Mouse (Mus musculus) kidney, embryonic 14.5 days (tissue): ENCODE data around the gene Irak4. TPM values are rescaled to one million over a fixed set of nuclear protein-coding genes. Genes with fewer than 3 reads are reported as not detected.

Source experiments
- ATAC-seq: fragments of 200-750 bp; cut with Nextera tagmentation; 2 replicates; pipeline ENCODE4 v1.8.0; 2017; ENCODE audit warnings: moderate number of reproducible peaks, mild to moderate bottlenecking, moderate TSS enrichment, moderate library complexity; ENCODE audit not compliant: low FRiP score, low TSS enrichment
- H3K27ac ChIP-seq: fragments of 300-500 bp; sonication (generic); 2 replicates; pipeline ENCODE4 v1.5.1; 2014; ENCODE audit warnings: low read depth, mild to moderate bottlenecking, low read length, moderate library complexity, mixed read lengths
- H3K27me3 ChIP-seq: fragments of 300-500 bp; sonication (generic); 2 replicates; pipeline ENCODE4 v1.6.1; 2014; ENCODE audit warnings: mild to moderate bottlenecking, low read length; ENCODE audit not compliant: control insufficient read depth, insufficient read depth
- H3K36me3 ChIP-seq: fragments of 300-500 bp; sonication (generic); 2 replicates; pipeline ENCODE4 v1.6.1; 2014; ENCODE audit warnings: low read length, mixed read lengths; ENCODE audit not compliant: control insufficient read depth, insufficient read depth
- H3K4me1 ChIP-seq: fragments of 300-500 bp; sonication (generic); 2 replicates; pipeline ENCODE4 v1.6.1; 2014; ENCODE audit warnings: low read length, mixed read lengths; ENCODE audit not compliant: control insufficient read depth, insufficient read depth
- H3K4me2 ChIP-seq: fragments of 300-500 bp; sonication (generic); replicated peaks from 2 replicates; pipeline ENCODE4 v1.6.1; 2014; ENCODE audit warnings: low read depth, mild to moderate bottlenecking, low read length
- H3K4me3 ChIP-seq: fragments of 300-500 bp; sonication (generic); 2 replicates; pipeline ENCODE4 v1.5.1; 2014; ENCODE audit warnings: mild to moderate bottlenecking, low read length
- H3K9ac ChIP-seq: fragments of 300-500 bp; sonication (generic); 2 replicates; pipeline ENCODE4 v1.6.1; 2014; ENCODE audit warnings: low read depth, mild to moderate bottlenecking, low read length, moderate library complexity
- H3K9me3 ChIP-seq: fragments of 300-500 bp; sonication (generic); 2 replicates; pipeline ENCODE4 v1.6.1; 2016; ENCODE audit warnings: low read length; ENCODE audit not compliant: control insufficient read depth
- WGBS: fragments of 180-500 bp; shearing (Covaris S2); extraction: QIAGEN DNeasy Blood & Tissue Kit; methylation state at CpG from one replicate; pipeline ENCODE4 v1.1.7; 2014; 5-methylcytosine and 5-hydroxymethylcytosine counted together
- polyA plus RNA-seq: library from polyadenylated mRNA; unstranded; fragments of >200 nt; fragmentation: Nextera tagmentation; extraction: Ambion mirVana; gene quantifications from 2 replicates; pipeline ENCODE4 v1.2.1, GENCODE M21; 2014

The Irak4 gene
- polyA plus RNA-seq, result 5.5 and 10.4 TPM in 2 replicates

DNA sequence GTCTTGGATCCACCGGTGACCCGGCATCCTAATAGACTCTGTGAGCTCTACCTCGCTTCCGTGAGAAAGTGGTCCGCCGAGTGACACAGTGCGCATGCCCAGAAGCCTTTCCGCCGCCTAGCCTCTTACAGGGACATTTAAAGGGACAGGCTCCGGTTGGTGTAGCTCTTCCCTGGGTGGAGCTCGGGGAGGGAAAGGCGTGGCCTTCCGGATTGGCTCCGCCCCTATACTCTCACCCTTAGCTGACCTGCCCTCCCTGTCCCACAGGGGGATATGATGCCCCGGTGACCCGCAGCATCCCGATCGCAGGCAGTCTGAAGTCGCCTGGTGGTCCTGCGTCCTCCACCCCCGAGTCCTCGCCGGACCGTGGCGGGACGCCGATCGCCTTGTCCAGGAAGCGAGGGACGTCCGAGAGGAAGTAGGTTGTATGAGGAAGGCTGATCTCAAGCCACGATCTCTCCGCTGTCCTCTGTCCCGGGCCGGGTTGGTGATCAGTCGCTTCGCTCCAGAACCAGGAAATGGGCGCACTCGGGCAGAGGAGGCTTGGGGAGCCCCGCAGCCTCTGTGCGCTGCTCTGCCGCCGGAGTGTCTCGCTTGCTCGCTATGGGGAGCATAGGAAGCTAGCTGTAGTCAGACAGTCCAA is at the start of gene Irak4, which contains the start of gene Pus7l:
Gene Irak4, plus strand, starts transcription at position 235 of the 643 bp plus-strand sequence.
Gene Pus7l, minus strand, starts transcription at position 139 of the 643 bp plus-strand sequence.
- ATAC-seq, result peak; percentile 99
- peak within 1 kb of the TSS; percentile 85 for H3K27ac ChIP-seq
- H3K27me3 ChIP-seq, result no peaks in the 10 kb centered on the region
- H3K4me2 ChIP-seq, result peak within 1 kb of the TSS; percentile 72
- no peaks in the 10 kb centered on the region for H3K9me3 ChIP-seq
- no peaks in the 10 kb centered on the region for H3K36me3 ChIP-seq
- peak within 1 kb of the TSS; percentile 74 for H3K4me3 ChIP-seq
- H3K4me1 ChIP-seq, result 0 out of 2 replicates have a peak, but pooled peaks cover 2% of the 10 kb centered on the region
- peak within 1 kb of the TSS; percentile 76 for H3K9ac ChIP-seq
- WGBS, result under 1% methylated on average over 45 of the region's 45 CpGs

DNA sequence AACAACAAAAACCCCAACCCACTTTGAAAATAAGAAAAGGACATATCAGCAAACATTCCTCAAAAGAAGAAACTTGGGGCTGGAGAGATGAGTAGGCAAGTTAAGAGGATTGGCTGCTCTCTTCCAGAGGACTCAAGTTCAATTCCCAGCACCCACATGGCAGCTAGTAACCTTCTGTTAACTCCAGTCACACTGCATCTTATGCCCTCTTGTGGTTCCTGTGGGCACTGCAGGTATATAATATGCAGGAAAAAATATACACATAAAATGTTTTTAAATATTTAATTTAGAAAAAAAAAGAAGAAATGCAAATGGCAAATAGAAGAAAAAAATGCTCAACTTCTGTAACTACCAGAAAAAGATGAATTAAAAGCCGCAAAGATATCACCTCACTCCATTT is 49.0 kb upstream of the Irak4 start:
- no peaks in the 10 kb centered on the region for H3K27me3 ChIP-seq
- no peaks in the 10 kb centered on the region for H3K36me3 ChIP-seq
- H3K27ac ChIP-seq, result no peak overlapping the region
- no peak overlapping the region for H3K9ac ChIP-seq
- WGBS, result 98% methylated on average over 1 of the region's 1 CpGs
- H3K4me3 ChIP-seq, result no peak overlapping the region
- no peak overlapping the region for H3K4me2 ChIP-seq
- ATAC-seq, result no peak
- H3K9me3 ChIP-seq, result 0 out of 2 replicates have a peak, but pooled peaks cover 2% of the 10 kb centered on the region
- no peaks in the 10 kb centered on the region for H3K4me1 ChIP-seq

DNA sequence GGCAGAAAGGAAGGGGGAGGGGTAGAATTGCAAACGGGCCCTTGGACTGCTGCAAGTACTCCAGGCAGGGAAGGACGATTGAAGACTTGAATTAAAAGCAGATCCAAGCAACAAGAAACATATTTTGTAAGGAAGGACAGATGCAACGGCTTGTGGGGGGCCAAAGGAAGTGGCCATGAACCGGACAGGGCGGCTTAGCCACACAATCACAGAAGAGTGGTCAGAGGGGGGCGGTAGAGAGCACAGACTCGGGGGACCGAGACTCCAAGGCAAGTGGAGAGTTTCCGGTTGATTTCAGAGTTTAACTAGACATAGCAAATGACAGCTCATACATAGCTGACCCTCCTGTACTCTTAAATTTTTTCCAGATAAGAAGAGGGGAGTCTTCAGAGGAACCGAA is 47.5 kb upstream of the Irak4 start:
- no peaks in the 10 kb centered on the region for H3K4me1 ChIP-seq
- no peaks in the 10 kb centered on the region for H3K27me3 ChIP-seq
- H3K4me2 ChIP-seq, result no peak overlapping the region
- H3K27ac ChIP-seq, result no peak overlapping the region
- H3K9me3 ChIP-seq, result 0 out of 2 replicates have a peak, but pooled peaks cover 2% of the 10 kb centered on the region
- WGBS, result 80% methylated on average over 10 of the region's 10 CpGs
- ATAC-seq, result no peak
- H3K9ac ChIP-seq, result no peak overlapping the region
- no peak overlapping the region for H3K4me3 ChIP-seq
- H3K36me3 ChIP-seq, result no peaks in the 10 kb centered on the region

DNA sequence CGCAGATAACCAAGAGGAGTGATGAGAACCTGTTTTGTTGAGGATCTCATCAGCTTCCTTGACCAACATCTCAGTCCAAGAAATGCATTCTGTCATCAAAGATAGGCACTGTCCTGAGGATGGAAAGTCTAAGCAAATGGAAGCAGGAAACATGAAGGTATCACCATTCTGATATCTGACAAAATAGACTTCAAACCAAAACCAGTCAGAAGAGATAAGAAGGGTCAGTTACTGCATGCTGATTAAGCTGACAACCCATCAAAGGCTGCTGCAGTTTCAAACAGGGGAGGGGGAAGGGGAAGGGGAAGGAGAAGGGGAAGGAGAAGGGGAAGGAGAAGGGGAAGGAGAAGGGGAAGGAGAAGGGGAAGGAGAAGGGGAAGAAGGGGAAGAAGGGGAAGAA is 44.2 kb upstream of the Irak4 start:
- Histone ChIP-seq H3K9me3 (0 out of 2 replicates have a peak, but pooled peaks cover 2% of the 10 kb centered on the region), H3K4me2 (no peak overlapping the region), H3K27ac (no peak overlapping the region), H3K27me3 (no peaks in the 10 kb centered on the region), H3K36me3 (no peaks in the 10 kb centered on the region), H3K4me3 (no peak overlapping the region), H3K4me1 (no peaks in the 10 kb centered on the region), H3K9ac (no peak overlapping the region)
- no peak for ATAC-seq
- WGBS, result 77% methylated on average over 1 of the region's 1 CpGs

DNA sequence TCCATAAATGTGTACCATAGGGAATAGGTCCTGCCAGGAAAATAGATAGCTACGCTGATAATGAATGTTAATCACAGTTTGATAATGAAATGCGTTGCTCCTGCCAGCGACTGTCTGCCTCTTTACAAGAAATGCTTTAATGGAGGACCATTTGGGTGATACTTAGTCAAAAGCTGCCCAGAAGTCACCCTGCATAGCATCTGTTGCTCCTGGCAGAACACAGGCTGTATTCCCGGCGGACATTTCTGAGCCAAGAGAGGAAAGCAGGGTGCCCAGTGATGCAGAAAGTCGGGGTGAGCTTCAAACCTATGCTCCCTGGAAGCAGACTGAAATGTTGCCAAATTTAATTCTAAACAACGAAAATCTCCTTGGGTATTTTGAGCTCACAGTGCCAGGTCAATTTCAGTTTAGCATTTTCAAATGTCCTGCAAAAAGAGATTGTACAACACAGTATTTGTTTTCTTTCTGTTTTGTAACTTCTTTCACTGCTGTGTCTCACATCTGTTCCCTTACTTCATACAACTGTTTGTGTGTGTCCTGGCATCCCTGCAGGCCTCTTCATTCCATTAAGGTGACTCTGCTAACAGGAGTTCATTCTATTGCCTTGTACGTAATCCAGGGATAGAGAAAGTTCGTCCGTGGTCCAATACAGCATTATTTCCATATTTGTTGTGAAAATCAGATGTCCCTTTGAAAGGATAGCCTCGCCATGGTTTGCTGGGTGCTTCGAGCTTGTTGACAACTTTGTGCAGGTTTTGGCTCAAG is 39.8 kb upstream of the Irak4 start:
- H3K36me3 ChIP-seq, result no peaks in the 10 kb centered on the region
- H3K9me3 ChIP-seq, result no peaks in the 10 kb centered on the region

DNA sequence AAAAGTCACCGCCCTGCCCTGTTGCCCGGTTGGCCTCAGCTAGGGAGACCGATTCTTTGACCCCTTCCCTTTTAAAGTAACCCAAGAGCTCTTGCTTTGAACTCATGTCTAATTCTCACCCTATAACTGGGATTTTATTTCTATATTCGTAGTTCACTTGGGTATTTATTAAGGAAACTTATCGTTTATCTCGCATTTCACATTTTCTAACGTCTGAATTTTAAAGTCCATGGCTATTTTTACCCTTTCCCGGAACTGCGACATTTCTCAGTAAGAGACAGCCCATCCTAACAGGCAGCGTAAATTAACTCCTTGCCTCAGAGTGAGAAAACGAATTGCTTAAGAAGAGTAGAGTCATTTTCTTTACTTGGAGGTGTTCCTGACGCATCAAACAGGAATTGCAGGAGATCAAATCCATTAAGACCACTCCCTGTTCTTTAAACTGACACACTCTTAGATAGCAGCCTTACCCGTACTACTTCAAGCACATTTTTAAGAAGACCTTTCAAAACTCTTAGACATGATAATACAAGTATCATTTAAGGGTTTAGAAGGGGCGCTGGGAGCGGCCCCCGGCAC is 25.4 kb upstream of the Irak4 start:
- no peak overlapping the region for H3K9ac ChIP-seq
- H3K36me3 ChIP-seq, result no peaks in the 10 kb centered on the region
- WGBS, result 66% methylated on average over 16 of the region's 16 CpGs
- H3K4me3 ChIP-seq, result no peak overlapping the region
- H3K4me1 ChIP-seq, result no peaks in the 10 kb centered on the region; the same call in 1 of the 2 replicates
- no peaks in the 10 kb centered on the region for H3K27me3 ChIP-seq
- ATAC-seq, result no peak
- no peak overlapping the region for H3K27ac ChIP-seq
- H3K9me3 ChIP-seq, result no peaks in the 10 kb centered on the region
- H3K4me2 ChIP-seq, result no peak overlapping the region

More for the DNA sequence above, 39.8 kb upstream of the Irak4 start:
- Histone ChIP-seq H3K9ac (no peak overlapping the region), H3K4me3 (no peak overlapping the region), H3K27me3 (no peaks in the 10 kb centered on the region), H3K4me1 (no peaks in the 10 kb centered on the region), H3K27ac (no peak overlapping the region), H3K4me2 (no peak overlapping the region)
- 84% methylated on average over 12 of the region's 12 CpGs for WGBS
- no peak for ATAC-seq

DNA sequence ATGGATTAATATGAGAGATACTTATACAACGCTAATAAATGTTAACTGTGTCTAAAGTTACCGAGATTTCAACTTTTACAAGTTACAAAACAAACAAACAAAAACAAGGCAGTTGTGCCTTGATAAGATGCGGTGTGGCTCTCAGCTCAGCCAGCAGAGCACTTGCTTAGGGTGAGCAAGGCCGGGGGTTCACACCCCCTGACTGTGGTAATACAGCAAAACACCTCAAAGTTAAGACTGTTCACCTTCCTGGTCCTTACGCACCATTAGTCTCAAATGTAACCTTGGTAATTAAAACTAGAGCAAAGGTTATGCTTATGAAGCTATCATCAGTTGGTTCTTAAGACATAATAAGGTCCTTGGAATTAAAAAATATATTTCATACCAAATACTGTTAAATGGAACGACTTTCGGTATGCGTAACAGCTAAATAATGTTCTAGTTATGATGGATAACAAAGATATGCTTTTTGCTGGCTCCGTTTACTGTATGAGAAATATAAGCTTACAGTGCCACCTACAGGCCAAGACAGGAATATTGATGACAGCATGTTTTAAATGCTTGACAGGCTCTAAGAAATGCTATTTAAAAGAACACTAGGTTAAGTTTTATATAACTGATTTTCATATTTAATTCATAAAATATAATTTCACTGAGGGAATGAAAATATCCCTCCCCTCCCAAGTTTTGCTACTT is 23.1 kb upstream of the Irak4 start:
- ATAC-seq, result no peak

DNA sequence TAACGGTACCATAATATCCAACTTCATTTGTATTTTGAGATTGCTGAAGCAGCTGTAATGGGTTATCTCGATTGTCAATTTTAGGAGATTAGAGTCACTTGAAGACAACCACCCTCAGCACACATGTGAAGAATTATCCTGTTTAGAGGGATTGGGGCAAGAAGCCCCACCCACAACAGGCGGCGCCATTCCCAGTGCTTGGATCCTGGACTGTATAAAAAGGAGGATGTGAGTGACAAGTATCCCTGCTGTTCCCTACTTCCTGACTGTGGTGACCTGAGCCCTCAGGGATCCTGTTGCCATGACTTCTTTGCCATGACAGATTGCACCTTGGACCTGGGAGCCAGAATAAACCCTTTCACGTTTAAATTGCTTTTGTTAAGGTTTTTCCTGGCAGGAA is 22.5 kb upstream of the Irak4 start:
- WGBS, result 71% methylated on average over 5 of the region's 5 CpGs
- no peak overlapping the region for H3K9ac ChIP-seq
- no peak overlapping the region for H3K4me2 ChIP-seq
- H3K4me1 ChIP-seq, result no peaks in the 10 kb centered on the region; the same call in 1 of the 2 replicates
- no peaks in the 10 kb centered on the region for H3K27me3 ChIP-seq
- no peak overlapping the region for H3K4me3 ChIP-seq
- H3K27ac ChIP-seq, result no peak overlapping the region
- no peak for ATAC-seq
- H3K36me3 ChIP-seq, result peaks cover 1% of the 10 kb centered on the region; the same call in 1 of the 2 replicates
- H3K9me3 ChIP-seq, result no peaks in the 10 kb centered on the region

More for the DNA sequence above, 23.1 kb upstream of the Irak4 start:
- H3K9ac ChIP-seq, result no peak overlapping the region
- H3K9me3 ChIP-seq, result no peaks in the 10 kb centered on the region
- no peaks in the 10 kb centered on the region for H3K27me3 ChIP-seq
- 43% methylated on average over 9 of the region's 9 CpGs for WGBS
- H3K4me2 ChIP-seq, result no peak overlapping the region
- no peaks in the 10 kb centered on the region for H3K36me3 ChIP-seq
- no peaks in the 10 kb centered on the region; the same call in 1 of the 2 replicates for H3K4me1 ChIP-seq
- no peak overlapping the region for H3K4me3 ChIP-seq
- H3K27ac ChIP-seq, result no peak overlapping the region
